Mouse (Mus musculus) frontal cortex, postnatal 10 days (tissue): Measurements from ENCODE around the gene Nisch.

ENCODE experiments used
- DNase-seq, 2 experiments: peaks; one replicate each; pipeline ENCODE4 v3.0.0; 2022; ENCODE audit warnings: low spot score in 2 of 2, mixed read lengths in 1 of 2

The Nisch gene

DNA sequence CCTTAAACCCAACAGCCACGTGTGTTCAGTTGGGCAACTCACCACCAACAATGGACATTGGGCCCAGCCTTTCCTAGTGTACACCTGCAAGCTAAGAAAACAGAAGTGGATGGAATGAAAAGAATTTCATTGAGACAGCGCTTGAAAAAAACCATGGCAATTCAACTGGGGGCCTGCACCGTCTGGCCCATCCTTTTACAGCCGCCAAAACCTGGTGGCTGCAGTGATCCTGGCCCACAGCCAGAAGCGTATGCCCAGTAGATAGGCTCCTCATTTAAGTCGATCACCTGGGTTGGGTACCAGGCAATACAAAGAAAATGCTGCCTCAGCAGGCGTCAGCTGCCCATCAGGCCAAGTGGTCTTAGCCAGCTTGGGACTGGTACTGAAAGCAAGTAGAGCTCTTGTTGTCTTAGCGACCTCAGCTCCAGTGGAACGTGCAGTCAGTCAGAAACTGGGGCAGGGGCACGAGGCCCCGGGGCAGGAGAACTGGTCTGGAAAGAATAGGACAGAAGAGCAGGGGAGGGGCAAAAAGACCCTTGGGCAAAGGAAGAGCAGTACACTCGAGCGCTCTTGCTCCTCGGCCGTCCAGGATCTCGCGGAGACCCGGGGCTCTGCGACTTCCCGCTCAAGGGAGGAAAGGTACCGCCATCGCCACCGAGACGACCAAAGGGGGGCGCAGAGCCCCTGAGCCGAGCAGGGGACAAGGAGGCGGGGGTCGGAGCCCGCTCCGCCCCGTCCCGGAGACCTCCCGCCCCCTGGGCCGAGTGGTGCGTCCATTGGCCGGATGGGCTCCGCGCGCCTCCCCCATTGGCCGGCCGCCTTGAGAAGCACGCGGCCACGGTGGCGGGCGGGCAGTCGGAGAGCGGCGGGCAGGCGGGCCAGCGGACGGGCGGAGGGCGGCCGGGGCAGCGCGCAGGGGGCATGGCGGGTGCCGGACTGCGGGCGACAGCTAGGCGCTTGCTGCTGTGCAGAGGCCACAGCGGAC lies 86.2 kb downstream of the Nisch start, which contains the start of gene Nt5dc2:
TSS of gene Nt5dc2 (plus strand) at position 818 of the 985 bp plus-strand sequence.
- DNase-seq: peak; percentile 75 to 84

DNA sequence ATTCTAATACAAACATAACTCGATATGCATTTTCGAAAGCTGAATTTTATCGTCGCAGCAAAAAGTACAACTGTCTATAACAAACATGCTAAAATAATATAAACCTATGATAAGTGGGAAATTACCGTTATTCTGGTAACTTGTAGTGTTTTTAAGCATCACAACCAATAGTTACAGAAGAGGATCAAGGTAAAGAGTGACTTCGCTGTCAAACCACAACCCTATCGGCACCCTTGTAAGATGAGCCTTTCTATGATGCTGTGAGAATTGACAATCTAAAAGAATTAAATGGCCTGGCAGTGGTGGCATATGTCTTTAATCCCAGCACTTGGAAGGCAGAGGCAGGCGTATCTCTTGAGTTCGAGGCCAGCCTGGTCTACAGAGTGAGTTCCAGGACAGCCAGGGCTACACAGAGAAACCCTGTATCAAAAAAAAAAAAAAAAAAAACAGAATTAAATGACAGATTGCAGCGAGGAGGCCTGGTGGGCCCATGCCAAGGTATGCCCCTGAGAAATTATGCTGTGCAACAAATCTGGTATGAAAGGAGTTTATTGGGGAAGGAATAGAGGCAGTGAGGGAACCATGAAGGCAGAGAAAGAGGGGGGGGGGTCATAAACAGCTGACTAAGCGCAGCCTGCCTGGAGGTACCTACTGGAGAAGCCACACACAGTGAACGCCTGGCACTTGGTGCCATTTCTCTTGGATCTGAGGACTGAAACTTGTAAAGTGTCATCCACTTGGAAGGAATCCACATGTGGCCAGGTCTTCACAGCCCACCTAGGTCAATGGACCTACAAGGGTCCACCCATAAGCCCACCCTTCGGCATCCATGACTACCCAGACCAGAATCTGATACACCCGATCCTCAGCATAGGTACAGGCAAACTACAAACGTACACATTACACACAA lies 87.2 kb downstream of the Nisch start:
- DNase-seq: peak in 1 of 2 experiments; percentile 9

DNA sequence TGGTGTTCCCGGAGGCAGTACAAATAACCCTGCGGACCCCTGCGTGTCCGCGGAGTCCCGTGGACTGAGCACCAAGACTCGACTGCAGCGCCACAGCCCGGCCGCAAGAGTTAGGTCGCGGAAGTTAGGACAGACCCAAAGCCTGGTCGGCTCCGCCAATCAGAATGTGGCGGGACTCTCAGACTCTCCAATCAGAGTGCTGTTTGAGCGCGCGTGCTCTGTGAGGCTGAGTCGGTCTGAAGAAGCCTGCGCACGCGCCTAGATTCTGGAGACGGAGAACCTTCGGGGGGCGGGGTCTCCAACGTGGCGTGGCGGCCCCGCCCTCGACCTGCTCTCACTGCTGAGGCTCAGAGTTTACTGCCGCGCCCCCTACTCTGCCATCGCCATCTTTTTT lies 87.9 kb downstream of the Nisch start, which contains the start of gene Smim4:
TSS of gene Smim4 (minus strand) at position 131 of the 394 bp plus-strand sequence.
- DNase-seq: peak; percentile 96

DNA sequence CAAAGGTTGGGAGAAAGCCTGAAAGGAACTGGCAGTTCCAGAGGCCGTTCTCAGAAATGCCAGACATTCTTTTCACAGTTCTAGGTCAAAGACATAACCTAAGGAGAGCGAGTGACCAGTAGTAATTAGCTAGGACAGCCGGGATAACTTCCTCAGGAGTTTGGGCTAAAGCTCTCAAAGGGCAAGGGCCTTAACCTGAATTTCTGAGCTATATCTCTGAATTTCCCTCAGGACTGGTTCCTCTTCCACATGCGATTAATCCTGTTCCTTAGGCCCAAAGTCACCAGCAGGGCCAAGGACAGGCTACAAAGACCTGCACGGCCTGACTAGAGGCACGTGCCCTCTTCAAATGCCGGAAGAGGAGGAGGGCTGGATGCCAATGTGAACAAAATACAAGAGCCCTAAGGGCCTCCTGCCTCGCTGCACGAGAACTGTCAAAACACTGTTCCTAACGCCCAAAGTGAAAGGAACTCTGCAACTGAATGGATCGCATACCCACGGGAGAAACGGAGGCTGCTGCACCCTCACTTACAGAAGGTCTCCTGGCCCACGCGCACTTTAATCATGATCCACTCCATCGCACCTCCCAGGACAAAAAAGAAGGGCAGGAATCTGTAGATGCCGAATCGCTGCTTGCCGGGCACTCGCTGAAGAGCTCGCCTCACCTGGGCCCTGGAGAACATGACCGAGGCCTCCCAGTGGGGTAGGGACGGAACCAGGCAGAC lies 88.5 kb downstream of the Nisch start:
- DNase-seq: no peak

DNA sequence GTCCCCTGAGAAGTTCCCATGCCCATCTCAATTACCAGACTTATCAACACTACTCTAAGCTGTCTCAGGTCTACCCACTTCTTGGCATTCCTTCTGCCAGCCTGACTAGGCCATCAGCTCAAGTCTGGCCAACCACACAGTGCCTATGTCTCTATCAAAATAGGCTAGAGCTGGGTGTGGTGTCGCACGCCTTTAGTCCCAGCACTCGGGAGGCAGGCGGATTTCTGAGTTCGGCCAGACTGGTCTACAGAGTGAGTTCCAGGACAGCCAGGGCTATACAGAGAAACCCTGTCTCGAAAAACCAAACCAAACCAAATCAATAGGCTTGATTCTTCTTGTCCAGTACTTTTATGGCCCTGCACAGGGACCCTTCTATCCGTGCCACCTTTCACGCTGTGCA lies 89.9 kb downstream of the Nisch start:
- DNase-seq: no peak

DNA sequence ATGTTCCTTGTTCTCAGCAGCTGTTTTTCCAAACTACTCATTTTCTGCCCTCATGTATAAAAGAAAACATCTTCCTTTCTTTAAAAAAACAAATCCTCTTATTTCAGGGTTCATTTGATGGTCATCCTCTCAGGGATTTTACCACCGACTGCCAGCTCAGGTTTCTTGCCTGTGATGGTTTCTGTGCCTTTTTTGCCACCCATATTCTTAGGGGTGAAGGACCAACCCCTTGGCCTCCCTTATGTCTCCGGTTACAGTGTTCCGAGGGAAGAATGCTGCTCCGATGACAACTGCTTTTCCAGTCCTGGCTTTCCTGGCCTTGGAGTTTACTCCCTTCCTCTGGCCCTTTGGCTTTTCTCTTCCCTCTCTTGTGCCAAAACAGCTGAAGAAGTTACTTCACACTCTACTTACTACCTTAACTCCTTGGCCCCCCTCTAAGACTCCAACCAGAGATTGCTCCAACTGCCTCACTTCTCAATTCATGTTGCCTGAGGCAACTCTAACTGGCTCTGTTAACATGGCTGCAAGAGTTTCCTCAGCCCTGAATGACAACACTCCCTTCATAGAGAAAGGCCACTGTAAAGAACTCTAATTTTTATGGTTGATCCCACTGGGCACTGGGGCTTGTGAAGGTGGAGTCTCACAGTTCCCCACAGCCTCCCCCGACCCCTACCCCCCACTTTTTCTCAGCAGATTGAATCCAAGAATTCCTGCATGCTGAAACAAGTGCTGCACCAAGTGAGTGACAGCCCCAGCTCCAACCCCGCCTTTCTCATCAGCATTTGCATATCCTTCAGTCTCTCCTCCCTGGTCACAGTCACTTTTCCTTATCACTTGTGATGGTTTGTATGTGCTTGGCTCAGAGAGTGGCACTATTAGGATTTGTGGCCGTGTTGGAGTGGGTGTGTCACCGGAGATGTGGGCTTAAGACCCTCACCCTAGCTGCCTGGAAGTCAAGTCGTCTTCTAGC lies 91.4 kb downstream of the Nisch start:
- DNase-seq: no peak
